Comparison of ENCODE assay signal across 24 mouse cellular contexts in the genomic region with DNA sequence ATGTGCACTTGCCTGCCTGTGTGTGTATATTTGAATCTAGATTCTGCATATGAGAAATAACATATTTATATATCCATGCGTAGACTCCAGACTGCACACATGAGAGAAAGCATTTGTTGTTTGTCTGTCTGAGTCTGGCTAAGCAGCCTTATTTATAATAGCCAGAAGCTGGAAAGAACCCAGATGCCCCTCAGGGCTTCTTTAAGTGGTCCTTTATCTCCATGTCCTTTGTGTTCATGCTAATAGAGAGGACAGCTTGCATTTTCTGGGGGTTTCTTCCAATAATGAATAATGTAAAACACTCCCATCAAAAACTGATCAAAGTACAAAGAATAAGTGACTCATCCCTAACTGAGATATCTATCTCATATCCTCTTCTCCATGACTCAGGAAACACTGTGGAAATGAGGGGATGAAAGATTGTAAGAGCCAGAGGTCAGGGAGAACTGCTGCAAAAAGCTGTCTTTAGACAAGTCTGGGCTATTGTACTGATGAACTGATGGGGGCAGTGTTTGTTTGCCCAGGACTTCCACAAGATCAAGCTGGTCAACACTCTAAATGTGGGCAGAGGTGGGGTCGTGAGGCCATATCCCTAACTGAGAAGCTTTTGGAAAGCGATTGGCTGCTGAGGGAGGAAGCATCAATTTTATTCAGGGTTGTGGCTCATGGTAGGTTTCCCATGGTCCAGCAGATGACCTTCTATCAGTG. TPM values are rescaled to one million over a fixed set of nuclear protein-coding genes. Genes with fewer than 3 reads are reported as not detected.
"Had no signal": no experiment of that assay in that cellular context is flagged by ENCODE, and none has a peak within 500 bp of the region (broad histone marks: within the 10 kb centered on the region; RNA-seq: fewer than 3 reads in every experiment).

No protein-coding gene starts in this region.

RNA-seq across cellular contexts. Expression of gene Scgb2a2, which starts 2.2 kb away (rescaled TPM):
- total RNA-seq: layer of hippocampus, adult 2 months; layer of hippocampus, postnatal 25 days; left cerebral cortex, adult 18-20 months; left cerebral cortex, postnatal 25 days; megakaryocyte, adult 5-6 weeks; midbrain, postnatal 0 days had no signal
- polyA plus RNA-seq: kidney, embryonic 14.5 days; kidney, postnatal 0 days; large intestine, adult 2 months; limb, embryonic 10.5 days; limb, embryonic 13.5 days; liver, embryonic 12.5 days; liver, embryonic 16.5 days; lung, adult 2 months; lung, embryonic 16.5 days; macrophage; midbrain, embryonic 13.5 days; midbrain, postnatal 0 days; neural tube, embryonic 11.5 days; neural tube, embryonic 14.5 days; small intestine, adult 2 months; spleen, adult 2 months; stomach, embryonic 16.5 days; testis, adult 2 months; urinary bladder, adult 2 months had no signal
